Mouse (Mus musculus) heart, adult 8-10 months (tissue): ENCODE results near the gene Klf5. TPM values are rescaled to one million over a fixed set of nuclear protein-coding genes. Genes with fewer than 3 reads are reported as not detected.

Experiments used
- DNase-seq: peaks from one replicate; pipeline ENCODE4 v3.0.0; 2022; ENCODE audit warnings: low spot score
- total RNA-seq, 4 experiments: library from RNA; stranded (reverse); gene quantifications; 2 replicates each; pipeline ENCODE4 v1.2.4; 2022

The Klf5 gene
- total RNA-seq, 4 experiments from 2014 or later = 0.50 to 1.1 (median 0.69) TPM

DNA sequence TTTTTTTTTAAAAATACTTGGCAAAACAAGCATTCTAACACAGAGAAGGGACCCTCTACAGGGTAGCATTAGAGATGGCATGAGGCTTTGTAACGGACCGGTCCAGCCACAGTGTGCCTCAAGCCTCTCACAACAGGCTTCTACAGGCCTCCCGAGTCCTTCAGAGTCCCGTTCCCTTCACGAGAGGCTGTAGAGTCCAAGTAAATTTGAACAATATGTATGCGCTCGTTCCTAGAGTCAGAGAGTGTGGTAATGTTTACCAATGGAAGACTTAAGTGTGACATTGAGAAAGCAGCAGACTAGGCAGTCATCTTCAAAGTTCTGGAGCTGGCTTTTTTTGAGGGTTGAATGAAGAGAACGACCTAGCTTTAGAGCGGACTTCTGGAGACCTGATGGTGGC, 11.1 kb downstream of the Klf5 start:
- no peak for DNase-seq

DNA sequence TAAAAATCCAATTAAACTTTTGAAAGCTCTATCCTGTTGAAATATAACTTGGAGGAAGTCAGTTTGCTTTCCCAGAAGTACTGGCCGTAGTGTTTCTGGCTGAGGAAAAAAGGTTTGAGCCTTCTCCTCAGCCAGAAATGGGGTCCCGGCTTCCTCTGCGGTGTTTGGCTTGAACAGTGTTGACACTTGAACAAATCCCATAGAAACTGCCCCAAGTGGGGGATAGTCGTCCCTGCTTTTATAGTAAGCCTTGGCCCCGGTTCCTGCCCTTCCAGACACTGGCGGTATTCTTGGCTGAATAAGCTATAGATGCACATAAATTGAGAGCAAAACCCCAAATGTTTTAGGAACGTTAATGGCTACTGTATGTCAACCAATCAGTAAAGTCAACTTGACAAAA, 11.9 kb downstream of the Klf5 start:
- no peak for DNase-seq

DNA sequence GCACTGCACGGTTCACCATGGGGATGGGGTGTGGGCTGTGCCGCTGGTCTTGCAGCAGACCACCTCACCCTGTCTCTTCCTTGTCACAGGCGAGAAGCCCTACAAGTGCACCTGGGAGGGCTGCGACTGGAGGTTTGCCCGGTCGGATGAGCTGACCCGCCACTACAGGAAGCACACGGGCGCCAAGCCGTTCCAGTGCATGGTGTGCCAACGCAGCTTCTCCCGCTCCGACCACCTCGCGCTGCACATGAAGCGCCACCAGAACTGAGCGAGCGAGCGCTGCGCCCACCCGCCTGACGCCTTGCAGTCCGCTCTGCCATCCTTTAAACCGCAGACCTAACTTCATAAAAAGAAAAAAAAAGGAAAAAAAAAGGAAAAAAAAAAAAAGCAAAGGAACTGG, 14.6 kb downstream of the Klf5 start:
- no peak for DNase-seq

DNA sequence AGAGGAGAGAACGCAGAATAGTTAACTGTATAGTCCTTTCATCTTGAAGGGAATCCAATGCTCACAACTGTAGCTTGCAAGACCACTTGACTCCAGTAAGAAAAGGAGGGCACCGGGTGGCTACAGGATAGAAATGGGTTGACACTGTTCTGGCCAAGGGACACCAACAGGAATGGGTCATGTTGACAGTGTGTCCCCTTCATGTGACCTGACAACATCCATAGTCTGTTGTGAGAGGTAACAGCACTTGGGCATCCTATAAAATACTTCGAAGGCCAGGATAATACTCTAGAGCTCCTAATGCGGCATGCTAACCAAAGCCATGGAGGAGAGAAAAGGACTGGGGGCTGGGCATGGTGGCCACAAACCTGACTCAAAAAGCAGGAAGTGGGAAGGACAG, 17.8 kb downstream of the Klf5 start:
- no peak for DNase-seq

DNA sequence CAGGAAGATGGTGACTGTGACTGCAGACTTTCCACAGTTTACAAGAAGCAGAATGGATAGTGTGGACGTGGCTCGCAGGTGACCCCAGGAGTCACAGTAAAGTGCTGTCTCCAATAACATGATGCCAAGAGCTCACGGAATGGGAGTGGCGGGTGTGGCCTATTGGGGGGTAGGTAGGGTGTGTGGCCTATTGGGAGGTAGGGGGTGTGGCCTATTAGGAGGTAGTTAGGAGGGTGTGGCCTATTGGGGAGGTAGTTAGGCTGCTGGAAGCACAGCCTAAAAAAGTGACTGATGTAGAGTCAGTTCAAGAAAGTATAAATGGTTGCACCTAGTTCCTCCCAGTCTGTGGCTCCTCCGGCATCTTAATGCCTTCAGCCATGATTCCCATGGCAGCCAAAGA, 22.2 kb downstream of the Klf5 start:
- no peak for DNase-seq

DNA sequence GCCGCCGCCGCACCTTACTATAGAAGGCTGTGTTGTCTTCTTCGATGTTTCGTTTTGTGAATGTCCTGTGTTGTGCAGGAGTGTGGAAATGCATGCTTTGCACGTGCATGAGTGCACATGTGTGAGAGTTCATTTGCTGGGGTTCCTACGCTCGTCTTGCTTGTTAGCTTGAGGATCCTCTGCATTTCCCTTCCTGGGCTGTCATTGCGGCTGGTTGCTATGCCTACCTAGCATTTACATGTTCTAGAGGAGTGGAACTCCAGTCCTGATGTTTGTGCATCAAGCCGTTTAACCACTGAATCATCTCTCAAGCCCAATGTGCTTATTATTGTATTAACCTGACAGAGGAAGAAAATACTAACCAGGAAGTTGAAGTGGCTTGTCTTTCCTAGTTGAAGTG, 24.9 kb downstream of the Klf5 start:
- DNase-seq = no peak

DNA sequence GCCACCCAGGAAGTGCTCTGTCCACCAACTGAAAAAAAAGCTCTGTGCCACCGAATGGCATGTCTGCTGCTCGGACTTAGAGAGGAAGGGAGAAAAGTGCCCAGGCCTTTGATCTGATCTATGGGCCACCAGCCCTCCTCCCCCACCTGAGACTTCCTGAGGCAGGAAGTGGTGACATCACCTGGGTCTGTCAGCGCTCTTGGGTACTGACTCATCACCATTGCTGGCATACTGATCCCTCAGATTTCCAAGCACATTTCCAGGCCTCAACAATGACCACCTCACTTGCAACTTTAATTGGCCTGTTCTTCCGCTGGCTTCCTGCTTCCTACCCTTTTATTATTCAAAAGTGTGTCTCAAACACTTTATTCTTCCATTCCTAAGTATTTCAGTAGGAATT, 26.0 kb downstream of the Klf5 start:
- no peak for DNase-seq

DNA sequence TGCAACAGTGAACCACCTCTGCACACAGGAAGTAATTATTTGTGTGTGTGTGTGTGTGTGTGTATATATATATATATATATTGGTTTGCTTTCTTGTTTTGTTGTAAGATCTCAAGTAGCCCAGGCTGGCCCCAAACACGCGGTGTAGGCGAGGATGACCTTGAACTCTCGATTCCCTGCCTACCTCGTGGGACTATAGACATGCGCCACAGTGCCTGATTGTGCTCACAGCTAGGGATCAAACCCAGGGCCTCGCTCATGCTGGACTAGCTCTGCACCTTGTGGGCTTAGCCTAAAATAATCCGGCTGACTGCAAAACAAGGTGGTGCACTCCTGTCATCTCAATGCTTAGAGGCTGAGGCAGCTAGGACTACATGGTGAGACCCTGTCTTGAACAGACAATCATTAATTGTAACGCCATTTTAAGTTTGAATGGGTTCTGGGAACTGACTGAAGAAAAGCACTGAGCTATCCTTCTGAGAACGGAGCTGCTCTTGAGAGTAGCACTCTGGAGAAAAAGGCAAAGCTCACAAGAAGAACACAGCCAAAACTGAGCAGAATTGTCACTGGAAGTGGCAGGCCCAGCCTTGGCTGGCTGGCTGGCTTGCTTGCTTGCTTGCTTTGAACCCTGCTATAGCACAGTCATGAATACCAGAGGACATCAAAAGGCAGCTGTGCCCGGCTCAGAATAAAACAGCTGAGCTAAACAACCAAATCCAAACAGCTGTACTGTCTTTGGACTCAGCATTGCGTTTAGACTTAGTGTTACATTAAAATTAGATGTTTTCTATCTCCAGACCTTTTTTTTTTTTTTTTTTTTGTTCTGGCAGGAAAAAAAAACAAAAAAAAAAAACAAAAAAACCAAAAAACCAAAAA, 27.3 kb downstream of the Klf5 start:
- DNase-seq = no peak

DNA sequence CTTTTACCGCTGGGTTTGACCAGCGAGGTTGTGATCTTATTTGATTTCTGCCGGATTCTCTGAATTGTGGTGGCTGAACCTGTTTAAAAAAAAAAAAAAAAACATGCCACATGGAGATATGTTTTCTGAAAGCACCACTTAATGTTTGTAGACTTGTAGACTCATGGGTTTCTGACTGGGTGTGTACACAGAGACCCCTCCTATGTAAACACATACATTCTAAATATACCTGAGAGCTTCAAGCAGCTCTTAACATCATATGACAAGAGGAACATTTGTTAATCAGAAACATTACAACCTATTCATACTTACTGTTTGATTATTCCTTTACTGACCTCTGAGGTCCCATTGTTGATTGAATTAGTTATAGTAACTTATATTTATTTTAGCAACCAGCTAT, 38.1 kb downstream of the Klf5 start:
- no peak for DNase-seq

DNA sequence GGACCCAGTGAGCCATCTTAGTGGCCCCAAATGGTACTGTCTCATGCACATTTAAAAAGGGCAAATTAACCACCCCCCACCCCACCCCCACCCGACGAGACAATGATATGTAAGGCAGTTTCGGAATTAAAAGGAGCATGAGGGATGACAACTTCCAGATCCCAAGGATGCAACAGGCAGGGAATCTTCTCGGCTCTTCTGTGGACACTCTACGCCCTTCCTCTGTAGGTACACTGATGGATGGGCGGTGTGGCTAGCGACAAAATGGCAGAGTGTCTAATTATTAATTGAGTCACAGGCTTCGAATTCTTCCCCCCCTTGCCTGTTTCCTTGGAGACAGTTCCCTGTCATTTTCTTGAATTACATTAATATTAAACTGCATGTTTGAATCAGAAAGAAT, 40.5 kb downstream of the Klf5 start:
- DNase-seq = no peak

DNA sequence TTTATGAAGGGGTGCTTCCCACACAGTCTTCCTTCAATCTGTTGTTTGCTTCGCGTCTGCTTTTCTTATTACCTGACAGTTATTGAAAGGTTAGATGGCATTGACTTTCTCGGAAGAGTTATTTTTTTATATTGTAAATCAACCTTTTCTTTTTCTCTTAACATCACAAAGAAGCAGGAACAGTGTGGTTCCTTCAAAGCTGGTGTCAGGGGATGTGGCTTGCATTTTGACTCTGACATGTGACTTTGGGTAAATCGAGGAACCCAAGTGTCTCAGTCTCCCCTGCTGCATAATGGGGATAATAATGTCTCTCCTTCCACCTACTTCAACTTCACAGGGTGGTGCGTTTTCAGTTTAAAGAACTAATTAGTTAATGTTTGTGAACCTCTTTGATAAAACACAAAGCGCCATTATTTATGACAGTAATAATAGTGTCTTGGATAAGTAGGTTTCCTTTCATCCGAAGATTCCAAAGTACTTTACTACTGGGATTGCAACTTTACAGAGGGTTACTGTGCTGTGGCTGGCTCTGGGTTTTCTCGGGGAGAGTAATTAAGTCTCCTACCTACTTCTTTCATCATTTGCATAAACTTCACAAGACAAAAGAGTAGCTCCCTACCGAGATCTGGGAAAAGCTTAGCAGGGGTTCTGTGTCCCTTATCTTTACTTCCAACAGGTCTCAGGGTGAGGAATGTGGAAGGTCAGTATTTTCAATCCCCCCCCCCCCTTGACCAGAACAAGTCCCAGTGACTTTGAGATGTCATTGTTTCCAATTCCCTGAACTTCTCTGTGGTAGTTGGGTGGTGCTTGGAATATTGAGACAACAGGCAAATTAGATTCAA, 41.4 kb downstream of the Klf5 start:
- DNase-seq = no peak

DNA sequence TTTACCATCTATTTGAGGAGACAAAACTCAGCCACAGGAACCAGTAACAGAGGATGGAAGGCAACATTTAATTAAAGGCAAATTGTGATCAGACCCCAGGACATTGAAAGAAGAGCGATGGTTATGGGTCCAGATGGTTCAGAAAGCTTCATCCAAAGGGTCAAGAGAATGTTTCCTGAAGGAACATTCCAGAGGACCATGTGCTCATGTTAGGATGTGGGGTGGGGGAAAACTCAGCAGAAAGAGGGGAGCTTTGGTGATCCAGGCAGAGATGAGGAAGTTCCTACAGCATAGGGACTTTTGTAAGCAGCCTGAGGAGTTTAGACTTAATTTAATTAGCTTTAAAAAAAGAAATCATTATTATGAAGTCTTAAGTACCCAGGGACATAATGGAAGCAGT, 42.2 kb downstream of the Klf5 start:
- DNase-seq = no peak

DNA sequence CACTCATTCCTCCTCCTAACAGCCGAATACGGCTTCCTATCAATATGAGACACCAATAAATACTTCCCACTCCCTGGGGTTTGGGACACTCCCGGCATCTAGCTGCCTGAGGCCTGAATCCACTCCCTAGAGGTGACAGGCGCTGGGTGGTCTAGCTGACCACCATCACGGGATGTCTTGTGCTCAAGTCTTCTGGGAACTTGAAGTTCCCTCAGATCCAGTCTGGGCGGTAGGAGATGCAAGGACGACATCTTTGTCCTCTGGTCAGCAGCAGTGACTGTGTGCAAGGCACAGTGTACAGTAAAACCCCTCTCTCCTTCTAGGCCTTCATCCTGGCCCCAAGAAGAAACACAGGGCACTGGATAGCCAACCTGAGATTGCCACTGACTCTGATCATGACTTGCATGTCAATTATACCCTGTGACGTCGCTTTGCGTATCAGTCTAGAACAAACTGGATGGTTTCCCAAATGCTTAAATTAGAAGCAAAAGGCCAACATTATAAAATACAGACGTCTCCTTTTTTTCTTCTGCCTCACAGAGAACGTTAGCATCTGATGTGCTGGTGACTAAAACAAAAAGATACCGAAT, 49.8 kb downstream of the Klf5 start:
- DNase-seq = no peak

DNA sequence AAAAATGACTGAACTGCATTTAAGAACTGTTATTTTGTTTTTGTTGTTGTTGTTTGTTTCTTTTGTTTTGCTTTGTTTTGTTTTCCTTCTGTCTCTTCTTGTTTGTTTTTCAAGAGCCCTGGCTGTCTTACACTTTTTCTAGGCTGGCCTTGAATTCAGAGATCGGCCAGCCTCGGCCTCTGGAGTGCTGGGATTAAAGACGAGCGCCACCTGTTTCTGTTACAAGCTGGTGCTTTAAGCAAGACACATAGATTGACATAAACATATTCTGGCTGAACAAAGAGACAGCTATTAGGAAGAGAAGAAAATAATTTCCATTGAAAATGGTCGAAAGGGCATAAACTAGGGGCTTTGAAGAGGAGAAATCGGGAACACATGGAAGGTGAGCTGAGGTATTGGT, 51.1 kb downstream of the Klf5 start:
- no peak for DNase-seq

DNA sequence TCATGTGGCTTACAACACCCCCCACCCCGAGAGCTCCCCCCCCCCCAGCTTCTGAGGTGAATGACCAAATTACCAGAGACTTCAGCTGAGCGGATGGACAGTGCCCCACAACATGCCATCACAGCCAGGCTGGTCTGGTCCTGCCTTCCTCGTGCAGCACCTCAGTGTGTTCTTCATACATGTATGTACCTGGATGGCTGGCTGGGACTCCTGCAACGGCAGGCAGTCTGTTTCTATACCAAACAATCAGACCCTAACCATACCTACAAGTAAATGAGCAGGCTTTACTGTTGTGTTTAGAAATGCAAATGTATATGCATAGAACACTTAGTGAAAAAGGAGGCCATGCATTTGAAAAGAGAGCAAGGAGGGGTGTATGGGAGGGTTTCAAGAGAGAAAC, 54.5 kb downstream of the Klf5 start:
- DNase-seq = no peak

DNA sequence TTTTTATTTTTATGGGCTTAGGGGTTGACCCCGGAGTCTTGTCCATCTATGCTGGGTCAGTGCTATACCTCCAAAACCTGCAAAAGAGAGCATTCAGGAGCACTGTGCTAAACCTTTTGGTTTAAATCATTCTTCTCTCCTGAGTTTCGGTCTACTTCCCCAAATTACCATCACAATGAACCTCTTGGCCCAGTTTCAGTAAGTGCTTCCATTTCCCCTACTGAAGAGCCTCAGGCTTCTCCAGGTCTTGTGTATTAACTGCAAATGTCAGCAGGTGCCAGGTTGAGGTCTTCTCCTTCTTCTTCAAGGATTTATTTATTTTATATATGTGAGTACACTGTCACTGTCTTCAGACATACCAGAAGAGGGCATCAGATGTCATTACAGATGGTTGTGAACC, 55.6 kb downstream of the Klf5 start:
- DNase-seq = no peak

DNA sequence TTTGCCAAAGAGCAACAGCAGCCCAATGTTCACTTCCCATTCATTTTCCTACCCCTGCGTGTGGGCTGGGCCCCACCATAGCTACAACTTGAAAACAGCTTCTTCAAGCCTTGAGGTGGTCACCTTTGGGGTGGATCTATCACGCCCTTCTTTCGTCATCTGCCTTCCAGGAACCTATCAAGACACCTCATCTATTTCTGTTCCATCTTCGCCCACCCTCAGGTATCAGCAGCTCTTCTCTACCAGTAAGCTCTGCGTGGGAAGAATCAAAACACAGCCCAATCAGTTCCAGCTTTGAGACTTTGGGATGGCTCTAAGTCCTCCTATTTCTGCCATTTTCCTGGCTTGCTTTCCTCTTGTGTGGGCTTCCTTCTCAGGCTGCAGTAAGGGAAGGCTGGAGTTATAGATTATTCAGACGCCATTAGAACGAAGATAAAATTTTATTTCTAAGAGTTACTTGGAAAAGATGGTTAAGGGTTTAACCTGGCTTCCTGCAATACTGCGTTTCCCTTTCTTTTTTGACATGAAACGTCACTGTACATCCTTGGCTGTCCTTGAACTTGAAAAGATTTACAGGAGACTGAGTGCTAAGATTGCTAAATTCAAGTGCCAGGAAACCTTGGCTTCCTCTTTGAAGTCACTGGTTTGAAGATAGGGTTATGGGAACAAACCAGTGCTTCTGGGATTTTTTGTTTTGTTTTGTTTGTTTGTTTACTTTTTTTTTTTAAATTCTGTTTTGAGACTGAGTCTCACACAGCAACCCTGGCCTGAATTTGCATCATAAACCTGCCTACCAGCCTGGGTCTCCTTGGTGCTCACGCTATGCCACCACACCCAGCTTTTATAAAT, 56.5 kb downstream of the Klf5 start:
- DNase-seq = no peak

DNA sequence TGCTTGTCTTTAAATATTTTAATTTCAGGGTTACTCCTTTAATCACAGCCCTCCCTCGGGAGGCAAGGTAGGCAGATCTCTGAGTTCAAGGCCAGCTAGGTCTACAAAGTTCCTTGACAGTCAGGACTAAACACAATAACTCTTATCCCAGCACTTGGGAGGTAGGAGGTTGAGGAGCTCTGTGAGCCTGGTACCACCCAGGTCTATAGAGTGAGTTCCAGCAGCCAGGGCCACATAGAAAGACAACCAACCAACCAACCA, 57.0 kb downstream of the Klf5 start:
- DNase-seq = no peak

DNA sequence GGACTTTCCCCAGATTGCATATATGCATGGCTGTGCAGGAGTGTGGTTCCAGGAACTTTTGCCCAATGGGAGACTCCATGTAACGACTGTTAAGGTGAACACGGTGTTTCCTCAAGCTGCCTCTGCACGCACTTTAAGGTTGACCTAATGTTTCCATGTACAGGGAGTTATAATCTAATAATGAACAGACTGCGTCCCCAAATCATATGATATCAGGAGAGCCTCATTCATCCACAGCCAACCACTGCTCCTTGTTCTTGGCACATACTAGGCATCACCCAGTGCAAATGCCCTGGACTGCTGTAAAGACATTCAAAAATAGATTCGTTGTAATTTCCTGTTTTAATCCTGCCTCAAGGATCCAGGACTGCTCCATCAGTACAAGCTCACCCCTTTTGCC, 64.5 kb downstream of the Klf5 start:
- DNase-seq = peak; percentile 11

DNA sequence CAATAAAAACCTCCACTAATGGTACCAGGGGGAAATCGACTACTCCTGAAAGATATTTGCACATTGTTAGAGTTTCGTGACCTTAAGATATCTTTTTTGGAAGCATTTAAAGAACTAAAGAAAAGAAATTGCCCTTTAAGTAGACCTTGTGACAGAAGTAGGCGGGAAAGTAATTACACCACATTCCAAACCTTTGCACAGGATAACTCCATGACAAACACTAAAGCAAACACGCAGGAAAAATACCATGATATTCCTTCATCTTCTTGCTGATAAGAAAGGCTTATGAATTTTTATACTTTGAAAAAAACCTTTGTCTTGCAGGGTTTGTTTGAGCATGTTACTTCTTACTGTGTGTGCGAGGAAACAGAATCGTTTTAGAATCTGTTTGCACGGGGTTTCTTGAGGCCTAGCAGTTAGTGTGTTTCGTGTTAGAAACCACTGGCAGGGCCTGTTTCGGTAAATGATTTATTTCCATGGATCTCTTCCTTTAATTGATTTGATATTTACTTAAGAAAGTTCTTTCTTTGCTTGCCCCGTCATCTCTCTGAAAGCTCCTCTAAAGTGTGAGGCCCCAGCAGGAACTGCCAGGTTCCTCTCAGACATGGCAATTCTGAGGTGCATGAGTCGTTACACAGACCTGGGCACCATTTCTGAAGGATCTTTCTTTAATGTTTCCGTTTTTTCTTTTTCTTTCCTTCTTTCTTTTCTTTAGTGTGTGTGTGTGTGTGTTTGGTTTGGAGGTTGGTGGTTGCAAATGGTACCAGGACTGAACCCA, 65.7 kb downstream of the Klf5 start:
- no peak for DNase-seq
